Mouse (Mus musculus): ENCODE measurements around the gene Elp1.

DNA sequence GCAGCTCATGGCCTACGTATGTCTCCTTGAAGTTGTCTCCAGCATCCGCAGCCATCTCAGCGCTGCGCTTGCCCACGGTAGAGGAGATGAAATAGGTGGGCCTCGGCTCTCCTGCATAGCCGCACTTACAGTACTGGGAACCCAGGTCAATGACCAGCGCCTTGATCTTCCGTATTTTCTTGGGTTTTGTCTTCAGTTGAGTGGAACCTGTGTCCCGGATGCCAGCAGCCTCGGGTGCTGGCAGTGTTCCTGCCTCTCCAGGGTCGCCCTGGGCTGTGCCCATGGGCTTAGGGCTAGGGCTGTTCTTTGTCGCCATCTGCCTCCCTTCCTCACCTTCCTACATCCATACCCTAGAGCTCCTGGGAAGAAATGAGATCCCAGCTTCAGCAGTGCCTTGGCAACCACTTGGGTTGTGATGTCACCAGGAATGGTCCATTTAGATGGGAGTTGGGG lies 61.1 kb downstream of the Elp1 start, which contains the start of gene Actl7b:
- TF ChIP-seq CTCF (conservative IDR thresholded peaks at IDR 0.05 in 1 of 2, IDR thresholded peaks at IDR 0.05 in 1 of 2; ENCODE audit: low read depth in 2 of 2, low read length in 2 of 2) (no peak), ELF1 (IDR thresholded peaks at IDR 0.05; ENCODE audit: low read depth, low read length) (no peak), MEF2A (IDR thresholded peaks at IDR 0.05; ENCODE audit: borderline replicate concordance, low read depth, low read length) (no peak)

Data from CH12.LX (cell line).